Mouse (Mus musculus) cerebellum, adult 2 months (tissue): ENCODE measurements around the gene Sp3.

ENCODE experiments used
- CTCF ChIP-seq: fragments of 200-500 bp; IDR thresholded peaks from 2 replicates; pipeline ENCODE4 v1.5.1; 2011; ENCODE audit warnings: low read depth, mild to moderate bottlenecking, control low read depth, low read length, moderate library complexity, borderline replicate concordance; ENCODE audit not compliant: insufficient read depth
- POLR2A ChIP-seq: fragments of 200-500 bp; IDR thresholded peaks from 2 replicates; pipeline ENCODE4 v1.6.1; 2011; ENCODE audit warnings: low read length, control low read depth, borderline replicate concordance; ENCODE audit not compliant: insufficient read depth

DNA sequence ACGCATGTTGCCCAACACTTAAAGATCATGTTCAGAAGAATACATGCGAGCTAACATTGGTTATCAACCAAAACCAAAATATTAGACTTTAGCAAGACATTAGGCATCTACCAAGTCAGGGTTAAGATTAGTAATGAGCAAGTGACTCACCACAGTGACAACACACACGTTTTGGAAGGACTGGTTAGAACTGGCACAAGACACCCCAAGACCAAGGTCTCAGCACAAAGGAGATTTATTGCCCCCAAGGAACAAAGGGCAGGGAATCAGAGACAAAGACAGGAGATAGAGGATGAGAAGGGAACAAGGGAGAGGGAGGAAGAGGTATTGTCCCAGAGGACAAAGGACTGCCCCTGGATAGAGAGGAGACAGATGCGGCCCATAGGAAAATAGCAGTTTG is 71.2 kb downstream of the Sp3 start:
- TF ChIP-seq CTCF (no peak), POLR2A (no peak)
